Mouse (Mus musculus) heart, embryonic 13.5 days (tissue): ENCODE measurements around the gene Frmd8. TPM values are rescaled to one million over a fixed set of nuclear protein-coding genes. Genes with fewer than 3 reads are reported as not detected.

Source experiments
- ATAC-seq: fragments of 200-750 bp; cut with Nextera tagmentation; 2 replicates; pipeline ENCODE4 v1.8.0; 2017; ENCODE audit warnings: moderate TSS enrichment; ENCODE audit not compliant: insufficient number of reproducible peaks, low FRiP score, low TSS enrichment; ENCODE audit errors: extremely low read depth
- H3K27ac ChIP-seq: fragments of 300-500 bp; sonication (generic); replicated peaks from 2 replicates; pipeline ENCODE4 v1.5.1; 2015; ENCODE audit warnings: moderate library complexity, mild to moderate bottlenecking, inconsistent platforms
- H3K27me3 ChIP-seq: fragments of 300-500 bp; sonication (generic); replicated peaks from 2 replicates; pipeline ENCODE4 v1.6.1; 2015; ENCODE audit warnings: mild to moderate bottlenecking, inconsistent platforms
- H3K36me3 ChIP-seq: fragments of 300-500 bp; sonication (generic); 2 replicates; pipeline ENCODE4 v1.6.1; 2015; ENCODE audit warnings: mild to moderate bottlenecking, inconsistent platforms
- H3K4me1 ChIP-seq: fragments of 300-500 bp; sonication (generic); 2 replicates; pipeline ENCODE4 v1.6.1; 2015; ENCODE audit warnings: inconsistent platforms
- H3K4me2 ChIP-seq: fragments of 300-500 bp; sonication (generic); 2 replicates; pipeline ENCODE4 v1.6.1; 2015; ENCODE audit warnings: inconsistent platforms, mild to moderate bottlenecking, moderate library complexity
- H3K4me3 ChIP-seq: fragments of 300-500 bp; sonication (generic); 2 replicates; pipeline ENCODE4 v1.5.1; 2015; ENCODE audit warnings: moderate library complexity, mild to moderate bottlenecking, inconsistent platforms
- H3K9ac ChIP-seq: fragments of 300-500 bp; sonication (generic); 2 replicates; pipeline ENCODE4 v1.6.1; 2015; ENCODE audit warnings: inconsistent platforms, mild to moderate bottlenecking, moderate library complexity
- H3K9me3 ChIP-seq: fragments of 300-500 bp; sonication (generic); 2 replicates; pipeline ENCODE4 v1.6.1; 2016; ENCODE audit warnings: inconsistent platforms
- WGBS: fragments of 180-500 bp; shearing (Covaris S2); methylation state at CpG from one replicate; pipeline ENCODE4 v1.1.7; 2015; ENCODE audit warnings: mixed read lengths; 5-methylcytosine and 5-hydroxymethylcytosine counted together
- polyA plus RNA-seq: library from polyadenylated mRNA; unstranded; fragments of >200 nt; fragmentation: Nextera tagmentation; extraction: Ambion mirVana; gene quantifications from 2 replicates; pipeline ENCODE4 v1.2.1, GENCODE M21; 2015

Frmd8 gene
- polyA plus RNA-seq, 1 experiment from 2014 or later, result 27.4 TPM

GRCm38 (mm10) chr19:5800632-5801431, 74.2 kb downstream of the Frmd8 start:
- H3K4me3 ChIP-seq, result peak overlapping the region; percentile 95
- H3K9ac ChIP-seq, result peak overlapping the region; percentile 100
- no peaks in the 10 kb centered on the region for H3K9me3 ChIP-seq
- peak overlapping the region; percentile 84 for H3K4me2 ChIP-seq
- no peak for ATAC-seq
- peaks cover 45% of the 10 kb centered on the region for H3K4me1 ChIP-seq
- peak overlapping the region; percentile 100 for H3K27ac ChIP-seq
- no peaks in the 10 kb centered on the region for H3K27me3 ChIP-seq
- WGBS, result under 1% methylated on average over 19 of the region's 19 CpGs
- peaks cover 45% of the 10 kb centered on the region for H3K36me3 ChIP-seq

GRCm38 (mm10) chr19:5800350-5800631, 74.8 kb downstream of the Frmd8 start:
- peaks cover 45% of the 10 kb centered on the region for H3K4me1 ChIP-seq
- H3K9me3 ChIP-seq, result no peaks in the 10 kb centered on the region
- 0% methylated on average over 2 of the region's 2 CpGs for WGBS
- H3K4me3 ChIP-seq, result peak overlapping the region; percentile 95
- H3K27me3 ChIP-seq, result no peaks in the 10 kb centered on the region
- peak overlapping the region; percentile 84 for H3K4me2 ChIP-seq
- peaks cover 50% of the 10 kb centered on the region for H3K36me3 ChIP-seq
- no peak for ATAC-seq
- H3K9ac ChIP-seq, result peak overlapping the region; percentile 100
- peak overlapping the region; percentile 100 for H3K27ac ChIP-seq

Other genes starting within 250 kb of the Frmd8 start
- 35.9 and 37.4 TPM in 2 replicates for gene Rela, start 237.8 kb downstream of the Frmd8 start, polyA plus RNA-seq
- gene Sipa1, start 211.6 kb downstream of the Frmd8 start, polyA plus RNA-seq, result 21.9 and 23.2 TPM in 2 replicates
- gene Map3k11, start 186.5 kb downstream of the Frmd8 start, polyA plus RNA-seq, result 23.2 and 24.0 TPM in 2 replicates
- 13.6 and 14.9 TPM in 2 replicates for gene Pcnx3, start 186.4 kb downstream of the Frmd8 start, polyA plus RNA-seq
- 0.29 TPM in 1 of 2 replicates, not detected in the other for gene Kcnk7, start 170.9 kb downstream of the Frmd8 start, polyA plus RNA-seq
- gene Ehbp1l1, start 149.0 kb downstream of the Frmd8 start, polyA plus RNA-seq, result 85.9 and 96.8 TPM in 2 replicates
- gene Fam89b, start 145.6 kb downstream of the Frmd8 start, polyA plus RNA-seq, result 79.7 and 82.6 TPM in 2 replicates
- 22.5 and 24.7 TPM in 2 replicates for gene Ltbp3, start 134.4 kb downstream of the Frmd8 start, polyA plus RNA-seq
- gene Scyl1, start 103.9 kb downstream of the Frmd8 start, polyA plus RNA-seq, result 55.8 and 59.6 TPM in 2 replicates
- 3.7 and 4.2 TPM in 2 replicates for gene Slc25a45, start 2.5 kb upstream of the Frmd8 start, polyA plus RNA-seq
- gene Tigd3, start 18.9 kb upstream of the Frmd8 start, polyA plus RNA-seq, result 1.9 and 2.0 TPM in 2 replicates
- 98.1 and 104 TPM in 2 replicates for gene Dpf2, start 37.7 kb upstream of the Frmd8 start, polyA plus RNA-seq
- gene Cdc42ep2, start 49.5 kb upstream of the Frmd8 start, polyA plus RNA-seq, result 8.9 and 9.3 TPM in 2 replicates
- 47.2 and 49.5 TPM in 2 replicates for gene Pola2, start 88.9 kb upstream of the Frmd8 start, polyA plus RNA-seq
- not detected in 2 replicates for gene Slc22a20, start 110.9 kb upstream of the Frmd8 start, polyA plus RNA-seq
- gene Capn1, start 140.6 kb upstream of the Frmd8 start, polyA plus RNA-seq, result 5.3 and 6.0 TPM in 2 replicates
- gene Syvn1, start 171.3 kb upstream of the Frmd8 start, polyA plus RNA-seq, result 17.6 and 18.6 TPM in 2 replicates
- gene Mrpl49, start 182.5 kb upstream of the Frmd8 start, polyA plus RNA-seq, result 59.8 and 66.3 TPM in 2 replicates
- 467 and 540 TPM in 2 replicates for gene Fau, start 182.6 kb upstream of the Frmd8 start, polyA plus RNA-seq
- gene Znhit2, start 185.9 kb upstream of the Frmd8 start, polyA plus RNA-seq, result 21.1 and 23.1 TPM in 2 replicates
- gene Tm7sf2, start 193.1 kb upstream of the Frmd8 start, polyA plus RNA-seq, result 7.8 and 8.0 TPM in 2 replicates
- gene Vps51, start 202.0 kb upstream of the Frmd8 start, polyA plus RNA-seq, result 48.1 and 48.4 TPM in 2 replicates
- not detected in 2 replicates for gene Tmem262, start 204.8 kb upstream of the Frmd8 start, polyA plus RNA-seq
- gene Gm28374, start 207.0 kb upstream of the Frmd8 start, polyA plus RNA-seq, result 0.83 and 0.92 TPM in 2 replicates
- 50.7 and 53.7 TPM in 2 replicates for gene Zfpl1, start 209.7 kb upstream of the Frmd8 start, polyA plus RNA-seq
- 27.4 and 27.6 TPM in 2 replicates for gene Cdca5, start 209.7 kb upstream of the Frmd8 start, polyA plus RNA-seq
- gene AC131692.1, start 219.1 kb upstream of the Frmd8 start, polyA plus RNA-seq, result 0.20 and 0.28 TPM in 2 replicates
- 0.09 and 0.24 TPM in 2 replicates for gene Naaladl1, start 230.5 kb upstream of the Frmd8 start, polyA plus RNA-seq
- 30.8 and 33.0 TPM in 2 replicates for gene Sac3d1, start 243.4 kb upstream of the Frmd8 start, polyA plus RNA-seq